Mouse (Mus musculus) neural tube, embryonic 11.5 days (tissue): ENCODE results near the gene Ttc25. TPM values are rescaled to one million over a fixed set of nuclear protein-coding genes. Genes with fewer than 3 reads are reported as not detected.
"Not testable (repeated sequence)": the region's sequence is repeated elsewhere in the genome, so short reads cannot be mapped to it uniquely, and the experiment has no call there.

Experiments
- ATAC-seq: fragments of 200-750 bp; cut with Nextera tagmentation; 2 replicates; pipeline ENCODE4 v1.8.0; 2017; ENCODE audit warnings: moderate number of reproducible peaks, mild to moderate bottlenecking, moderate TSS enrichment, moderate library complexity; ENCODE audit not compliant: insufficient read depth, low FRiP score, low TSS enrichment
- DNase-seq: peaks from one replicate; pipeline ENCODE4 v3.0.0-alpha.2; 2015; ENCODE audit warnings: low spot score
- H3K27ac ChIP-seq: fragments of 300-500 bp; sonication (generic); 2 replicates; pipeline ENCODE4 v1.5.1; 2014; ENCODE audit warnings: low read depth, mild to moderate bottlenecking, low read length
- H3K27me3 ChIP-seq: fragments of 300-500 bp; sonication (generic); 2 replicates; pipeline ENCODE4 v1.6.1; 2014; ENCODE audit warnings: mild to moderate bottlenecking, low read length, mixed read lengths; ENCODE audit not compliant: control insufficient read depth, insufficient read depth
- H3K36me3 ChIP-seq: fragments of 300-500 bp; sonication (generic); 2 replicates; pipeline ENCODE4 v1.6.1; 2014; ENCODE audit warnings: mild to moderate bottlenecking, low read length, moderate library complexity, mixed read lengths; ENCODE audit not compliant: control insufficient read depth, insufficient read depth
- H3K4me1 ChIP-seq: fragments of 300-500 bp; sonication (generic); 2 replicates; pipeline ENCODE4 v1.6.1; 2014; ENCODE audit warnings: low read length, mixed read lengths; ENCODE audit not compliant: control insufficient read depth, insufficient read depth
- H3K4me2 ChIP-seq: fragments of 300-500 bp; sonication (generic); 2 replicates; pipeline ENCODE4 v1.6.1; 2014; ENCODE audit warnings: low read depth, mild to moderate bottlenecking, moderate library complexity
- H3K4me3 ChIP-seq: fragments of 300-500 bp; sonication (generic); 2 replicates; pipeline ENCODE4 v1.5.1; 2014; ENCODE audit warnings: low read depth, low read length
- H3K9ac ChIP-seq: fragments of 300-500 bp; sonication (generic); 2 replicates; pipeline ENCODE4 v1.6.1; 2014; ENCODE audit warnings: mild to moderate bottlenecking, low read length
- H3K9me3 ChIP-seq: fragments of 300-500 bp; sonication (generic); 2 replicates; pipeline ENCODE4 v1.6.1; 2016; ENCODE audit warnings: low read length; ENCODE audit not compliant: control insufficient read depth
- WGBS: fragments of 180-500 bp; shearing (Covaris S2); extraction: QIAGEN DNeasy Blood & Tissue Kit; methylation state at CpG from one replicate; pipeline ENCODE4 v1.1.7; 2014; 5-methylcytosine and 5-hydroxymethylcytosine counted together
- polyA plus RNA-seq: library from polyadenylated mRNA; unstranded; fragments of >200 nt; fragmentation: Nextera tagmentation; extraction: Ambion mirVana; gene quantifications from 2 replicates; pipeline ENCODE4 v1.2.1, GENCODE M21; 2014

Gene Ttc25
- polyA plus RNA-seq, 1 experiment from 2014 or later, result 1.0 TPM

- Histone ChIP-seq H3K4me1 (peaks cover 20% of the 10 kb centered on the region), H3K4me2 (peak overlapping the region; percentile 63), H3K27ac (peak overlapping the region; percentile 1; the same call in 1 of the 2 replicates), H3K4me3 (peak overlapping the region; percentile 90), H3K9ac (peak overlapping the region; percentile 96), H3K9me3 (no peaks in the 10 kb centered on the region), H3K27me3 (no peaks in the 10 kb centered on the region), H3K36me3 (peaks cover 18% of the 10 kb centered on the region)
- WGBS, result 3% methylated on average over 15 of the region's 15 CpGs
- no peak for ATAC-seq
- no peak for DNase-seq
These were observed 19.2 kb upstream of the Ttc25 start for GRCm38 (mm10) chr11:100526052-100526816.

- ATAC-seq, result peak; percentile 55
- Histone ChIP-seq H3K9me3 (no peaks in the 10 kb centered on the region), H3K36me3 (peaks cover 13% of the 10 kb centered on the region), H3K4me3 (peak overlapping the region; percentile 90), H3K4me2 (peak overlapping the region; percentile 63), H3K27ac (peak overlapping the region; percentile 78), H3K4me1 (peaks cover 20% of the 10 kb centered on the region), H3K27me3 (no peaks in the 10 kb centered on the region), H3K9ac (peak overlapping the region; percentile 96)
- peak; percentile 71 for DNase-seq
- WGBS, result under 1% methylated on average over 26 of the region's 26 CpGs
These were observed 18.3 kb upstream of the Ttc25 start for GRCm38 (mm10) chr11:100527066-100527457.

GRCm38 (mm10) chr11:100527458-100528374 lies 17.7 kb upstream of the Ttc25 start, which contains the start of gene Acly:
Gene Acly, minus strand, starts transcription at chr11:100528000.
- WGBS, result under 1% methylated on average over 54 of the region's 54 CpGs

GRCm38 (mm10) chr11:100528375-100529165 lies 16.8 kb upstream of the Ttc25 start:
- Histone ChIP-seq H3K9ac (peak overlapping the region; percentile 55), H3K9me3 (no peaks in the 10 kb centered on the region), H3K4me1 (peaks cover 20% of the 10 kb centered on the region), H3K4me3 (peak overlapping the region; percentile 90), H3K27me3 (no peaks in the 10 kb centered on the region), H3K27ac (peak overlapping the region; percentile 40), H3K4me2 (peak overlapping the region; percentile 70), H3K36me3 (no peaks in the 10 kb centered on the region)
- ATAC-seq (peak; percentile 31), DNase-seq (no peak)
- WGBS, result 24% methylated on average over 19 of the region's 19 CpGs

More at GRCm38 (mm10) chr11:100527458-100528374, 17.7 kb upstream of the Ttc25 start, which contains the start of gene Acly:
- DNase-seq, result peak; percentile 100
- Histone ChIP-seq H3K36me3 (peaks cover 7% of the 10 kb centered on the region), H3K27ac (peak within 1 kb of the TSS; percentile 78), H3K9ac (peak within 1 kb of the TSS; percentile 96), H3K27me3 (no peaks in the 10 kb centered on the region), H3K4me1 (peaks cover 20% of the 10 kb centered on the region), H3K4me3 (peak within 1 kb of the TSS; percentile 90), H3K9me3 (no peaks in the 10 kb centered on the region), H3K4me2 (peak within 1 kb of the TSS; percentile 70)
- peak; percentile 96 for ATAC-seq

GRCm38 (mm10) chr11:100533871-100534270 lies 11.5 kb upstream of the Ttc25 start:
- H3K27ac ChIP-seq, result no peak overlapping the region
- no peaks in the 10 kb centered on the region for H3K9me3 ChIP-seq
- no peak overlapping the region for H3K4me3 ChIP-seq
- no peaks in the 10 kb centered on the region for H3K27me3 ChIP-seq
- no peaks in the 10 kb centered on the region for H3K4me1 ChIP-seq
- no peak for DNase-seq
- no peaks in the 10 kb centered on the region for H3K36me3 ChIP-seq
- no peak overlapping the region for H3K4me2 ChIP-seq
- WGBS, result 69% methylated on average over 6 of the region's 6 CpGs
- no peak for ATAC-seq
- no peak overlapping the region for H3K9ac ChIP-seq

- not testable (repeated sequence) for DNase-seq, H3K27ac ChIP-seq, H3K27me3 ChIP-seq, H3K4me2 ChIP-seq, H3K36me3 ChIP-seq, H3K4me3 ChIP-seq, H3K9ac ChIP-seq, H3K9me3 ChIP-seq, ATAC-seq, H3K4me1 ChIP-seq
- 81% methylated on average over 2 of the region's 2 CpGs for WGBS
These were observed 11.0 kb upstream of the Ttc25 start for GRCm38 (mm10) chr11:100534411-100534810.

- H3K4me2 ChIP-seq, H3K4me3 ChIP-seq, H3K9me3 ChIP-seq, H3K27ac ChIP-seq, H3K9ac ChIP-seq, H3K4me1 ChIP-seq, DNase-seq, H3K27me3 ChIP-seq, ATAC-seq, H3K36me3 ChIP-seq: not testable (repeated sequence)
- 84% methylated on average over 6 of the region's 6 CpGs for WGBS
These were observed 10.6 kb upstream of the Ttc25 start for GRCm38 (mm10) chr11:100534821-100535220.

GRCm38 (mm10) chr11:100535996-100536395 lies 9.4 kb upstream of the Ttc25 start:
- no peaks in the 10 kb centered on the region for H3K36me3 ChIP-seq

More at GRCm38 (mm10) chr11:100535996-100536395, 9.4 kb upstream of the Ttc25 start:
- Histone ChIP-seq H3K27me3 (no peaks in the 10 kb centered on the region), H3K4me3 (no peak overlapping the region), H3K9me3 (no peaks in the 10 kb centered on the region), H3K4me1 (no peaks in the 10 kb centered on the region), H3K27ac (no peak overlapping the region), H3K4me2 (no peak overlapping the region), H3K9ac (no peak overlapping the region)
- no peak for DNase-seq
- ATAC-seq, result no peak
- WGBS, result 96% methylated on average over 1 of the region's 1 CpGs
